Mouse (Mus musculus) right cerebral cortex, postnatal 4 days (tissue): Measurements from ENCODE around the gene Cbr4.

Experiments used
- DNase-seq: peaks from one replicate; pipeline ENCODE4 v3.0.0-alpha.2; 2022

The Cbr4 gene

DNA sequence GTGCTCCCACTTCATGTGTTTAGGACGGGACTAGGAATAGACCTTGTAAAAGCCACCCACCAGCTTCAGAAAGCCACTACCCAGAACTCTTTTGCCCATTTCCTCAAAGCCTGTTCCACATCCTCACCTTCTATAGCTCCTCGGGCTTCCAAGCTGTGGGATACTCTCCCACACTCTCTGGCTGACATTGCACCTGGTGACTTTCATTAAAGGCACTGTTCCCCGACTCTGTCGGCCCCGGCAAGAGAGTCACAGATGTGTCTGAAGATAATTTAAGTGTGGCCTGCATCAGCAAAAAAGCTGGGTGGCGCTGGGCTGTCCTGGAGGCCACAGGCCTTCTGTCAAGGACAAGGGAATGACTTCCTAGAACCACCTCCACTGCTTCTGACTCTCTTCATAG, 64.7 kb downstream of the Cbr4 start:
- DNase-seq = no peak

DNA sequence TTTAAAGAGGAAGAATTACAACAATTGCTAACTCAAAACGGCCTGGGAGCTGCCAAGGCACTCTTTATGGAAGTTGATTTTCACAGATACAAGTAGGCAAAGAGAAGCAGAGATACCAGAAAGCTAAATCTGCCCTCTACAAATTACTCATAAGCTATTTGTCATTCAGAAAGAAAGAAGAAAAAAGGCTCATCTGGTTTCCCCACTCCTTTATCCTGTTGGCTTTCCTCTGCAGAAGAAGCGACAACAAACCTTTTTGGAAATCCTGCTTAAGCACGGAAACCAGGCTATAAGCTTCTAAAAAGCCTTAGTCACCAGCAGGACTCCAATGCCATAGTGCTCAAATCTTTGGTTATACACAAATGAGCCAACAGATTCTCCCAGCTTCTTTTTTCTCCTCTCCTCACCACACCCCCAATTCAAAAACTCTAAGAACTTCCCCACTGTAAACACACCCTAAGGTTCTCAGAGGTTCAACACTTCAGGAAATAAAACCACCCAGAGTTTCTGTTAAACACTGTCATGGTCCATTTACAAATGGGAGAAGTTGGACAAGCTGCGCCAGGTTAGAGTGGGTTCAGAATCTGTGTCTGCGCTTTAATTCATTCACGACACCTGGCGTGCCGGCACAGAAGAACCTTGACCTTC, 65.3 kb downstream of the Cbr4 start:
- DNase-seq = no peak

- no peak for DNase-seq
These were observed 67.8 kb downstream of the Cbr4 start for GRCm38 (mm10) chr8:61555343-61555742.

DNA sequence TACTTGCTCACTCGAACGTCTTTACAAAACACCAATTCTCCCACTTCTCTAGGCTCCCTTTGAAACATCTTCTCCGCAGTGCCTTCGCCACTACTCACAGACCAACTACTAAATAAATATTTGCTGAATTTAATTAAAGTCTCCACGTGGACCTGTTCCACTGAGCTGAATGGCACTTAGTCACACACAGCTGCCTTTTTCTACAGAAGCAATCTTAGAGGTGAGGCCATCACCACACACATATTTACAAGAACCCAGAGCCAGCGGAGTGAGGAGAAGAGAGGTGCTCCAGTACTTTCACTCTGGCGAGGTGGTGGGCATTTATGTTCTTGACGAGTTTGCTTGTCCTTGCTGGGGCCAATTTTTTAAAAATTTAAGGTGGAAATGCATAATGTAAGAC, 68.7 kb downstream of the Cbr4 start:
- DNase-seq = no peak
